Mouse (Mus musculus): ENCODE data around the gene Prc1. TPM values are rescaled to one million over a fixed set of nuclear protein-coding genes. Genes with fewer than 3 reads are reported as not detected.

Prc1 gene
- total and polyA plus RNA-seq, 2 experiments from 2014 or later: 12.9 to 14.1 TPM

- H3K4me2 ChIP-seq (ENCODE audit: low read depth, low read length, poor library complexity, severe bottlenecking): no peak overlapping the region
- H3K27ac ChIP-seq (ENCODE audit: low read depth, low read length): no peak overlapping the region
- peaks cover 40% of the 10 kb centered on the region for H3K27me3 ChIP-seq (ENCODE audit: insufficient read depth, low read length)
- no peaks in the 10 kb centered on the region for H3K36me3 ChIP-seq (ENCODE audit: insufficient read depth, low read length)
- ATAC-seq (ENCODE audit: low FRiP score) (no peak), DNase-seq (ENCODE audit: low spot score) (no peak)
- TF ChIP-seq CTCF (IDR thresholded peaks at IDR 0.05): peak; percentile 35
- 73% methylated on average over 2 of the region's 2 CpGs for WGBS
- no peak overlapping the region for H3K4me3 ChIP-seq (ENCODE audit: low read depth, low read length)
- no peaks in the 10 kb centered on the region for H3K9me3 ChIP-seq (ENCODE audit: low read length)
- H3K4me1 ChIP-seq (ENCODE audit: insufficient read depth, low read length): no peaks in the 10 kb centered on the region
- H3K9ac ChIP-seq (replicated peaks; ENCODE audit: low read length, poor library complexity, severe bottlenecking): no peak overlapping the region
Observed at GRCm38 (mm10) chr7:80255981-80256380, 38.3 kb upstream of the Prc1 start.

GRCm38 (mm10) chr7:80257706-80258105, 36.5 kb upstream of the Prc1 start:
- Histone ChIP-seq H3K9ac (replicated peaks; ENCODE audit: low read length, poor library complexity, severe bottlenecking) (no peak overlapping the region), H3K4me1 (ENCODE audit: insufficient read depth, low read length) (peaks cover 2% of the 10 kb centered on the region; the same call in 1 of the 2 replicates), H3K9me3 (ENCODE audit: low read length) (no peaks in the 10 kb centered on the region), H3K4me3 (ENCODE audit: low read depth, low read length) (no peak overlapping the region), H3K4me2 (ENCODE audit: low read depth, low read length, poor library complexity, severe bottlenecking) (no peak overlapping the region), H3K27ac (ENCODE audit: low read depth, low read length) (no peak overlapping the region), H3K36me3 (ENCODE audit: insufficient read depth, low read length) (no peaks in the 10 kb centered on the region), H3K27me3 (ENCODE audit: insufficient read depth, low read length) (peaks cover 40% of the 10 kb centered on the region)
- ATAC-seq (ENCODE audit: low FRiP score) (no peak), DNase-seq (ENCODE audit: low spot score) (no peak)
- 81% methylated on average over 2 of the region's 2 CpGs for WGBS
- TF ChIP-seq CTCF (IDR thresholded peaks at IDR 0.05): no peak

DNA sequence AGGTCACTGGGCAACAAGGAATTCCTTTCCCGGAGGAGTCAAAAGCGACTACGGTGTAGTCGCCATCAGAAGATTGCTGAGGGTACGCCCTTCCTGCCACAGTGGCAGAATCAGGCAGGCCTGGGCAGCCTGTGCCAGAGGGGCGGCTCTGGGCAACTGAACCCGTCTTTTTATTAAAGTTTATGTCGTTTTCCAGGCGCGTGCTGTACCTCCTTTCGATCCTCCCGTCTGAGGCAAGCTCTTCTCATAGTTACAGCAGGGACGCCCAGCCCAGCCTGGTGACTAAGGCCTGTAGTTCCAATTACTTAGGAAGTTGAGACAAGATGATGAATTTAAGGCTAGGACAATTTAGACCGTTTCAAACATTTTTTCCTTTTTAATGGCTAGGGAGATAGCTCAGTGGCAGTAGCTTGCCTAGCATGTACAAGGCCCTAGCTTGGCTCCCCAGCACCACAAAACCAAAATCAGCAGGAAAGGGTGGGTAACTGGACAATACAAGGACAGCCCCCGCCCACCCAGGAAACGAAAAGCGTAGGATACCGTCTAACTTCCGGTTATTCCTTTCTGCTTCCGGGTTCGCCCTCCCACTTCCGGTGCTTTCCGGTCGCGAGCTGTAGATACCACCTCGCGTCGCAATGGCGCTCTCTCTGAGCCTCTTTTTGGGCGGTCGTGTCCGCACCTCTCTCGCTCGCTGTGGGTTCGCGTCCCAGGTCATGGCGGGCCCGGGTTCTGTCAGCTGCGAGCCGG, 33.5 kb upstream of the Prc1 start, which contains the start of gene Ngrn:
Ngrn (plus strand) TSS at position 591 of the 747 bp plus-strand sequence.
- 28% methylated on average over 39 of the region's 40 CpGs for WGBS
- DNase-seq (ENCODE audit: low spot score): peak; percentile 94
- Histone ChIP-seq H3K4me2 (ENCODE audit: low read depth, low read length, poor library complexity, severe bottlenecking) (peak within 1 kb of the TSS; percentile 77), H3K9me3 (ENCODE audit: low read length) (no peaks in the 10 kb centered on the region), H3K27me3 (ENCODE audit: insufficient read depth, low read length) (peaks cover 28% of the 10 kb centered on the region), H3K36me3 (ENCODE audit: insufficient read depth, low read length) (peaks cover 10% of the 10 kb centered on the region; the same call in 1 of the 2 replicates), H3K27ac (ENCODE audit: low read depth, low read length) (peak within 1 kb of the TSS; percentile 81), H3K9ac (replicated peaks; ENCODE audit: low read length, poor library complexity, severe bottlenecking) (peak within 1 kb of the TSS; percentile 92), H3K4me1 (ENCODE audit: insufficient read depth, low read length) (peaks cover 2% of the 10 kb centered on the region; the same call in 1 of the 2 replicates), H3K4me3 (ENCODE audit: low read depth, low read length) (peak within 1 kb of the TSS; percentile 82)
- ATAC-seq (ENCODE audit: low FRiP score): peak; percentile 91
- TF ChIP-seq CTCF (IDR thresholded peaks at IDR 0.05): peak; percentile 56

DNA sequence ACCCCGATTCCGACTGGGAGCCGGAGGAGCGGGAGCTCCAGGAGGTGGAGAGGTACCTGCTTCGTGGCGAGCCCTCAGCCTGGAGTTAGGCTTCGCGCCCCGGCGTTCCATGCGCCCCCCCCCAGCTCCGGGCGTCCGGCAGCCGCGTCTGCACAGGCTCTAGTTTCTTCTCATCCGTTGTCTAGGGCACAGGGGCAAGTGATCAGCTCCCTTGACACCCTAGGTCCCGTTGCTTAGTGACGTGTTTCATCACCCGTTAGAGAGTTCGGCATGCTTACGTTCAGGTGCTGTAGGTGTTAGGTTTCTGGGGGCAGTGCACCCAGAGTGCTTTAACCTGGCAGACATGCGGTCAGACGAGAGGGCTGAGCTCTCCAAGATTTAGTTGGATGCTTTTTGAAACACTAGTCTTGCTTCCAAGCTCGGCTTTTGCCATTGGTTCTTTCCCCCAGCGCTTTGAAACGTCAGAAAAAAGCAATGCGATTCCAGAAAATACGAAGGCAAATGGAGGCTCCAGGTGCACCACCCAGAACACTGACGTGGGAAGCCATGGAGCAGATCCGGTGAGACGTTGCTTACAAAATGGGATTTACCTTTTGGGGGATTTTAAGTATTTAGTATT, 32.8 kb upstream of the Prc1 start:
- Histone ChIP-seq H3K36me3 (ENCODE audit: insufficient read depth, low read length) (peaks cover 15% of the 10 kb centered on the region; the same call in 1 of the 2 replicates), H3K9me3 (ENCODE audit: low read length) (no peaks in the 10 kb centered on the region), H3K4me3 (ENCODE audit: low read depth, low read length) (peak overlapping the region; percentile 82), H3K9ac (replicated peaks; ENCODE audit: low read length, poor library complexity, severe bottlenecking) (peak overlapping the region; percentile 92), H3K27me3 (ENCODE audit: insufficient read depth, low read length) (peaks cover 28% of the 10 kb centered on the region), H3K4me2 (ENCODE audit: low read depth, low read length, poor library complexity, severe bottlenecking) (peak overlapping the region; percentile 77), H3K4me1 (ENCODE audit: insufficient read depth, low read length) (peaks cover 2% of the 10 kb centered on the region; the same call in 1 of the 2 replicates), H3K27ac (ENCODE audit: low read depth, low read length) (peak overlapping the region; percentile 81)
- DNase-seq (ENCODE audit: low spot score) (peak; percentile 50), ATAC-seq (ENCODE audit: low FRiP score) (peak; percentile 74)
- no peak for TF ChIP-seq CTCF (IDR thresholded peaks at IDR 0.05)
- WGBS: 1% methylated on average over 32 of the region's 32 CpGs

DNA sequence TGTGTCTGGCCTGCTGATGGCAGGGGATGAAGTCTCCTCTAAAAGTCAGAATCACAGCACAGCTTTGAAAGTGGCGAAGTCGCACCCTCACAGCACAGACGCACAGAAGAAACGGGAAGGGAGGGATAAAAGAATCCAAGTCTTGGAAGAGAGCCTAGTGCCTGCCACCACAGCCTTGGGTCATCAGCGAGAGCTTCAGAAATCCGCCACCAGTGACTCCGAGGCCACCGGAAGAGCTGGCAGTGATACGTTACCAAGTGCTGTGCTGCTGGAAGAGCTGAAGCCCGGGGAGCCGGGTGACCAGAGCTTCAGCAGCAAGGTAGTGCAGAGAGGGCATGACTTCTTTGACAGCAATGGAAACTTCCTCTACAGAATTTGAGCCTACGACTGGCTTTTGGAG, 29.6 kb upstream of the Prc1 start:
- Histone ChIP-seq H3K4me2 (ENCODE audit: low read depth, low read length, poor library complexity, severe bottlenecking) (no peak overlapping the region), H3K9ac (replicated peaks; ENCODE audit: low read length, poor library complexity, severe bottlenecking) (no peak overlapping the region), H3K27ac (ENCODE audit: low read depth, low read length) (no peak overlapping the region), H3K9me3 (ENCODE audit: low read length) (no peaks in the 10 kb centered on the region), H3K4me3 (ENCODE audit: low read depth, low read length) (no peak overlapping the region), H3K4me1 (ENCODE audit: insufficient read depth, low read length) (peaks cover 6% of the 10 kb centered on the region; the same call in 1 of the 2 replicates), H3K36me3 (ENCODE audit: insufficient read depth, low read length) (peaks cover 15% of the 10 kb centered on the region; the same call in 1 of the 2 replicates), H3K27me3 (ENCODE audit: insufficient read depth, low read length) (peaks cover 4% of the 10 kb centered on the region)
- no peak for TF ChIP-seq CTCF (IDR thresholded peaks at IDR 0.05)
- WGBS: 93% methylated on average over 12 of the region's 12 CpGs
- DNase-seq (ENCODE audit: low spot score) (no peak), ATAC-seq (ENCODE audit: low FRiP score) (no peak)

GRCm38 (mm10) chr7:80267764-80268163, 26.5 kb upstream of the Prc1 start:
- Histone ChIP-seq H3K9me3 (ENCODE audit: low read length) (no peaks in the 10 kb centered on the region), H3K27ac (ENCODE audit: low read depth, low read length) (no peak overlapping the region), H3K4me1 (ENCODE audit: insufficient read depth, low read length) (peaks cover 13% of the 10 kb centered on the region), H3K27me3 (ENCODE audit: insufficient read depth, low read length) (no peaks in the 10 kb centered on the region), H3K4me3 (ENCODE audit: low read depth, low read length) (no peak overlapping the region), H3K4me2 (ENCODE audit: low read depth, low read length, poor library complexity, severe bottlenecking) (no peak overlapping the region), H3K9ac (replicated peaks; ENCODE audit: low read length, poor library complexity, severe bottlenecking) (no peak overlapping the region), H3K36me3 (ENCODE audit: insufficient read depth, low read length) (peaks cover 16% of the 10 kb centered on the region; the same call in 1 of the 2 replicates)
- 80% methylated on average over 1 of the region's 1 CpGs for WGBS
- no peak for TF ChIP-seq CTCF (IDR thresholded peaks at IDR 0.05)
- ATAC-seq (ENCODE audit: low FRiP score) (no peak), DNase-seq (ENCODE audit: low spot score) (no peak)
